Mouse (Mus musculus): ENCODE measurements around the gene Sec14l2. TPM values are rescaled to one million over a fixed set of nuclear protein-coding genes. Genes with fewer than 3 reads are reported as not detected.

Gene Sec14l2
- total RNA-seq, 2 experiments from 2014 or later: 24.5 to 25.9 TPM

DNA sequence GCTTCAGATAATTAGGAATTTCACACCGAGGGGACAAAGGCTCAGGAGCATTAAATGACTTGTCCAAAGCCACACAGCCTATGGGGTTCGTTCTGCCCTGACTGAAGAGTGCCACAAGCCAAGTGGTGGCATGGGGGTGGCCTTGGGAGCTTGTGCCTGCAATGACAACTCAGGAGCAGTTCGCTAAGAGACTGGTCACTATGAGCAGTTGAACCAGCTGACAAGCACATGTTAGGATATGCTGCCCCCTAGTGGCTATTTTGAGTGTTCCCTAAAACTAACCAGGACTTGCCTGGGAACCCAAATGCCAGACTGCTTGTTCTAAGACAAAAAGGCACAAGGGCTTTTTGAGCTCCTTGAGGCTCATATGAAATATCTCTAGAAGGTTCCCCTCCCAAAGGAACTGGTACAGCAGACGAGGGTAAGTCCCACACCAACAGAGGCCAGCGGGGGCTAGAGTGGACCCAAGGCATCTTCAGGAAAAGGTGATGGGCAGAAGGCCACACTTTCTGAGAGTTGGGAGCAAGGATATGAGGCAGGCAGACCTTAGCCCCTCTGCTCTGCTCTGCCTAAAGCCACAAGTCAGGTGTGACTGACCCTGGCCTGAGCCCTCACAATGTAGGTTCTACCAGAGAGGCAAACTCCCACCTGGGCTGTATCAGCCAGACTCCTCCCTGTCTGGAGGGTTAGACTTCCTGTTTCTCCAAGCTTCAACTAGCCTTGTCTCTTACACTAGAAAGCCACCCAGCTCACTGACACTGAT is 39.7 kb downstream of the Sec14l2 start:
- intact Hi-C loops (cut with DNase I): no loop called here
- peak; percentile 85 to 91 for DNase-seq (ENCODE audit: low spot score in 2 of 2)

- intact Hi-C loops (cut with DNase I): loop anchor here (2.0 kb wide), 2 partner anchors 27 to 79 kb away; no protein-coding TSS in a partner anchor
- DNase-seq (ENCODE audit: low spot score in 2 of 2): peak; percentile 71 to 84
Observed at GRCm38 (mm10) chr11:4080219-4080618, 43.0 kb downstream of the Sec14l2 start.

DNA sequence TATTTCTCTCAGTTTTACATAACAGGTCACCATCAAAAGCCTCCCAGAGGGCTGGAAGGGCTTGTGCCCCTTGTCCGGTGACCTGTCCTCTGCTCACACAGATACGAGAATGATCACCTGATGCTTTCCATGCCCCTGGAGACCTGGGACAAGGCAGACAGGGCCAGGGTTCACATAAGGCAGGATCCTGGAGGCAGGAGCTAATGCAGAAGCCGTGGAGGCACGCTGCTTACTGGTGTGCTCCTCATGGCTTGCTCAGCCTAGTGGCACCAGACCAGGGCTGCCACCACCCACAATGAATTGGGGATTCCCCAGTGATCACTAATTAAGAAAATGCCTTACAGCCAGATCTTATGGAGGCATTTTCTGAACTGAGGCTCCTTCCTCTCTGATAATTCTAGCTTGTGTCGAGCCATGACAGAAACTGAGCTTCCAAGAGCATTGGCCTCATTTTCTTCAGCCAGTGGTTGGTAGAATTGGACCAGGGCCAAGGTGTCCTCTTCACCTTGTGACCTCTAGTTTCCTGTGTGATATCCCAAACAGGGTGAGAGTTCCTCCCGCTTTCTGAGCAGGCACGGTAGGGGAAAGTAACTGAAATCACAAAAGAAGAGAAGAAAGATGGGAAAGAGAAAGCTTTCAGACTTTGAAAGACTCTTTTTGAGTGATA is 44.8 kb downstream of the Sec14l2 start:
- DNase-seq (ENCODE audit: low spot score in 2 of 2): no peak
- intact Hi-C loops (cut with DNase I): no loop called here

GRCm38 (mm10) chr11:4076633-4077032 is 46.6 kb downstream of the Sec14l2 start:
- intact Hi-C loops (cut with DNase I): no loop called here
- DNase-seq (ENCODE audit: low spot score in 2 of 2): no peak

DNA sequence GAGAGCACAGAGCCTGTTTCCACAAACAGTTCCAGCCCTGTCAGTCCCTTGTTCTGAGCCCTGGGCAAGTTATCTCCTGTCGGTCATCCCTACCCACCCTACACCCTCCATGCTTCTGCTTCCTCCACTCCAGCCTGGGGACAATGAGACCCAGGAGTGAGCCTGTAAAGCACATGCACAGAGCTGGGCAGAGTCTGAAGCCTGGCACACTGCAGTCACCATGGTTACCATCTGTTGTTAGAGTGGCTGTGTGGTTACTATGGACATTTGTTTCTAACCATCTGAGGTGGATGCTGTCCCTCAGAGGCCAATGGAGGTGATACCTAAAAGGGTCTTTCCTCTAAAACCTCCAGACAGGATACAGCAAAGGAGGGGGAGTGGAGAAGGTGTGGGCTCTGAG is 53.6 kb downstream of the Sec14l2 start:
- DNase-seq (ENCODE audit: low spot score in 2 of 2): peak; percentile 49 to 72
- intact Hi-C loops (cut with DNase I): no loop called here

GRCm38 (mm10) chr11:4064627-4065122 is 58.5 kb downstream of the Sec14l2 start, which contains the start of gene Sec14l3:
TSS of gene Sec14l3 (plus strand) at chr11:4064841.
- DNase-seq (ENCODE audit: low spot score in 2 of 2): no peak
- intact Hi-C loops (cut with DNase I): no loop called here

- no peak for DNase-seq (ENCODE audit: low spot score in 2 of 2)
- intact Hi-C loops (cut with DNase I): no loop called here
Observed at GRCm38 (mm10) chr11:4062981-4063380, 60.2 kb downstream of the Sec14l2 start.

GRCm38 (mm10) chr11:4062523-4062922 is 60.7 kb downstream of the Sec14l2 start:
- intact Hi-C loops (cut with DNase I): no loop called here
- DNase-seq (ENCODE audit: low spot score in 2 of 2): no peak

GRCm38 (mm10) chr11:4060866-4061575 is 62.2 kb downstream of the Sec14l2 start:
- peak; percentile 34 to 40 for DNase-seq (ENCODE audit: low spot score in 2 of 2)
- intact Hi-C loops (cut with DNase I): no loop called here

- intact Hi-C loops (cut with DNase I): loop anchor here (2.0 kb wide), 1 partner anchor 27 kb away; no protein-coding TSS in a partner anchor
- DNase-seq (ENCODE audit: low spot score in 2 of 2): peak; percentile 67 to 77
Observed at GRCm38 (mm10) chr11:4053586-4053985, 69.6 kb downstream of the Sec14l2 start.

GRCm38 (mm10) chr11:4048438-4048837 is 74.8 kb downstream of the Sec14l2 start:
- no peak for DNase-seq (ENCODE audit: low spot score in 2 of 2)
- intact Hi-C loops (cut with DNase I): no loop called here

- intact Hi-C loops (cut with DNase I): no loop called here
- DNase-seq (ENCODE audit: low spot score in 2 of 2): no peak
Observed at GRCm38 (mm10) chr11:4047766-4048165, 75.4 kb downstream of the Sec14l2 start.

Small RNA genes within 50 kb of the gene (microRNA-seq; reads per million reads assigned to microRNA genes)
- 2.7 to 4.5 reads per million in 2 experiments for gene Mir3060

Other genes with a start within 250 kb of the Sec14l2 start
- gene 4921536K21Rik, start 228.3 kb downstream of the Sec14l2 start, total RNA-seq (2021): under 1 TPM; 0.40 to 0.49 TPM
- 10 to 100 TPM; 24.0 to 29.6 TPM for gene Dusp18, start 228.2 kb downstream of the Sec14l2 start, total RNA-seq (2021)
- 10 to 100 TPM; 24.1 to 26.1 TPM for gene Slc35e4, start 208.8 kb downstream of the Sec14l2 start, total RNA-seq (2021)
- gene Tcn2, start 191.3 kb downstream of the Sec14l2 start, total RNA-seq (2021): 10 to 100 TPM; 15.9 to 18.4 TPM
- 10 to 100 TPM; 35.5 to 40.4 TPM for gene Pes1, start 159.4 kb downstream of the Sec14l2 start, total RNA-seq (2021)
- not detected for gene 4930556J24Rik, start 146.6 kb downstream of the Sec14l2 start, total RNA-seq (2021)
- 10 to 100 TPM; 10.8 to 18.5 TPM for gene Gal3st1, start 139.8 kb downstream of the Sec14l2 start, total RNA-seq (2021)
- gene Sec14l4, start 92.0 kb downstream of the Sec14l2 start, total RNA-seq (2021): under 1 TPM; 0.22 to 0.40 TPM
- 1 to 10 TPM; 2.0 to 2.1 TPM for gene Sec14l3, start 58.6 kb downstream of the Sec14l2 start, total RNA-seq (2021)
- 100 to 1,000 TPM; 103 to 106 TPM for gene Mtfp1, start 28.0 kb downstream of the Sec14l2 start, total RNA-seq (2021)
- gene Rnf215, start 11.8 kb upstream of the Sec14l2 start, total RNA-seq (2021): 10 to 100 TPM; 35.2 to 38.0 TPM
- 10 to 100 TPM; 14.0 to 16.5 TPM for gene Ccdc157, start 36.9 kb upstream of the Sec14l2 start, total RNA-seq (2021)
- 10 to 100 TPM; 68.8 to 78.6 TPM for gene Sf3a1, start 36.9 kb upstream of the Sec14l2 start, total RNA-seq (2021)
- gene Tbc1d10a, start 63.4 kb upstream of the Sec14l2 start, total RNA-seq (2021): 10 to 100 TPM; 32.9 to 33.2 TPM
- gene Castor1, start 94.8 kb upstream of the Sec14l2 start, total RNA-seq (2021): 1 to 10 TPM; 4.3 to 4.9 TPM
- gene Osm, start 113.0 kb upstream of the Sec14l2 start, total RNA-seq (2021): not detected
- under 1 TPM; 0.15 to 0.59 TPM for gene Lif, start 134.1 kb upstream of the Sec14l2 start, total RNA-seq (2021)

All from left cerebral cortex, postnatal 14 days (tissue).